Mouse (Mus musculus): ENCODE results near the gene Zfyve16. TPM values are rescaled to one million over a fixed set of nuclear protein-coding genes. Genes with fewer than 3 reads are reported as not detected.

Gene Zfyve16
- 0.32 and 0.55 TPM in 2 replicates for polyA plus RNA-seq (2012; rRNA removed)

DNA sequence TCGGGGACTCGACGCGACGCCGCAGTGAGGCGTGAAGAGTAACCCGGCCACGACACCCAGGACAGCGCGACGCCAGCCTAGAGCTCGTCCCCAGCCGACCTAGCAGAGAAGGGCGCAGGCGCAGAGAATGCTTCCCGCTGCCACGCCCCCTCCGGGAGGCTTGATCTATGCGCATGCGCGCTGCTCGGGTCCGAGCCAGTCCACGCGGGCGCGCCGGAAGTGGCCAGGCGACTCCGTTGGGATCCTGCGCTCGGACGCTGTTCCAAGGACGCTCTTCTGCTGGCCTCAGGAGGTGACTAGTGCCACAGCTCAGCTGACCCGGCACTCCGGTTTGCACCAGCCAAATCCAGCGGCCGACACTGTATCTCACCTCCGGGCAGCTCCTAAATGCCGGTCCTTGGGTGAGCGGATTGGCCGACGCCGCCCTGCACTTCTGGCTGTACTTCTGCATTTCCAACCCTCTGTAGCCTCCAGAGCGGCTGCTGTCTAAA lies at the start of gene Zfyve16:
TSS of gene Zfyve16 (minus strand) at position 148 of the 491 bp plus-strand sequence.
- Histone ChIP-seq H3K36me3 (ENCODE audit: control insufficient read depth, insufficient read depth, low read length) (no peaks in the 10 kb centered on the region; the same call in 1 of the 2 replicates), H3K4me1 (ENCODE audit: control insufficient read depth, insufficient read depth, insufficient read length, low read length) (0 out of 2 replicates have a peak, but pooled peaks cover 2% of the 10 kb centered on the region), H3K27ac (ENCODE audit: insufficient read depth, low read depth, low read length) (peak within 1 kb of the TSS; percentile 82), H3K4me3 (ENCODE audit: low read depth, low read length) (peak within 1 kb of the TSS; percentile 79), H3K27me3 (ENCODE audit: control insufficient read depth, insufficient read depth, low read length) (no peaks in the 10 kb centered on the region)
- under 1% methylated on average over 46 of the region's 46 CpGs for WGBS
- TF ChIP-seq CTCF (IDR thresholded peaks at IDR 0.05; ENCODE audit: extremely low read depth, insufficient read length, insufficient replicate concordance, low read depth, low read length): no peak
- peak; percentile 81 for TF ChIP-seq POLR2A (IDR thresholded peaks at IDR 0.05; ENCODE audit: low read depth, low read length)

GRCm38 (mm10) chr13:92578210-92578609 lies 47.5 kb upstream of the Zfyve16 start:
- 82% methylated on average over 4 of the region's 4 CpGs for WGBS
- Histone ChIP-seq H3K27me3 (ENCODE audit: control insufficient read depth, insufficient read depth, low read length) (no peaks in the 10 kb centered on the region), H3K4me3 (ENCODE audit: low read depth, low read length) (no peak overlapping the region), H3K36me3 (ENCODE audit: control insufficient read depth, insufficient read depth, low read length) (no peaks in the 10 kb centered on the region), H3K27ac (ENCODE audit: insufficient read depth, low read depth, low read length) (no peak overlapping the region), H3K4me1 (ENCODE audit: control insufficient read depth, insufficient read depth, insufficient read length, low read length) (no peaks in the 10 kb centered on the region; the same call in 1 of the 2 replicates)
- TF ChIP-seq POLR2A (IDR thresholded peaks at IDR 0.05; ENCODE audit: low read depth, low read length) (no peak), CTCF (IDR thresholded peaks at IDR 0.05; ENCODE audit: extremely low read depth, insufficient read length, insufficient replicate concordance, low read depth, low read length) (no peak)

DNA sequence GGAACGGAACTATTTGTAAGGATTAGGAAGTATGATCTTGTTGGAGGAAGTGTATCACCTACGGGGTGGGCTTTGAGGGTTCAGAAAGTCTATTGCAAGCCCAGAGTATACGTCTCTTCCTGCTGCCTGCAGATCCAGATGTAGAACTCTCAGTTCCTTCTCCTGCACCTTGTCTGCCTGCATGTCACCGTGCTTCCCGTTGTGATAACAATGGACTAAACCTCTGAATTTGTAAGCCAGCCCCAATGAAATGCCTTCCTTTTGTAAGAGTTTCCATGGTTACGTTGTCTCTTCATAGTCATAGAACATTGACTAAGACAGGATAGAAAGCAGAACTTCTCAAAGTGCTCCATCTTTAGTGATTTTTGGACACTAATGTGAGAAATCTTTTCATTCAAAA lies 46.0 kb upstream of the Zfyve16 start:
- no peak overlapping the region for H3K27ac ChIP-seq (ENCODE audit: insufficient read depth, low read depth, low read length)
- no peaks in the 10 kb centered on the region; the same call in 1 of the 2 replicates for H3K4me1 ChIP-seq (ENCODE audit: control insufficient read depth, insufficient read depth, insufficient read length, low read length)
- no peaks in the 10 kb centered on the region for H3K36me3 ChIP-seq (ENCODE audit: control insufficient read depth, insufficient read depth, low read length)
- no peak overlapping the region for H3K4me3 ChIP-seq (ENCODE audit: low read depth, low read length)
- H3K27me3 ChIP-seq (ENCODE audit: control insufficient read depth, insufficient read depth, low read length): no peaks in the 10 kb centered on the region
- 47% methylated on average over 6 of the region's 6 CpGs for whole genome bisulfite sequencing
- TF ChIP-seq POLR2A (IDR thresholded peaks at IDR 0.05; ENCODE audit: low read depth, low read length): no peak
- no peak for TF ChIP-seq CTCF (IDR thresholded peaks at IDR 0.05; ENCODE audit: extremely low read depth, insufficient read length, insufficient replicate concordance, low read depth, low read length)

GRCm38 (mm10) chr13:92576072-92576471 lies 45.4 kb upstream of the Zfyve16 start, which contains the start of gene Spz1:
Gene Spz1 (minus strand): TSS chr13:92576172.
- TF ChIP-seq POLR2A (IDR thresholded peaks at IDR 0.05; ENCODE audit: low read depth, low read length): no peak
- TF ChIP-seq CTCF (IDR thresholded peaks at IDR 0.05; ENCODE audit: extremely low read depth, insufficient read length, insufficient replicate concordance, low read depth, low read length): no peak
- H3K4me3 ChIP-seq (ENCODE audit: low read depth, low read length): no peak within 1 kb of the TSS
- H3K27ac ChIP-seq (ENCODE audit: insufficient read depth, low read depth, low read length): no peak within 1 kb of the TSS
- H3K36me3 ChIP-seq (ENCODE audit: control insufficient read depth, insufficient read depth, low read length): no peaks in the 10 kb centered on the region
- no peaks in the 10 kb centered on the region; the same call in 1 of the 2 replicates for H3K4me1 ChIP-seq (ENCODE audit: control insufficient read depth, insufficient read depth, insufficient read length, low read length)
- no peaks in the 10 kb centered on the region for H3K27me3 ChIP-seq (ENCODE audit: control insufficient read depth, insufficient read depth, low read length)

GRCm38 (mm10) chr13:92559429-92559828 lies 28.8 kb upstream of the Zfyve16 start:
- H3K4me3 ChIP-seq (ENCODE audit: low read depth, low read length): no peak overlapping the region
- WGBS: 84% methylated on average over 5 of the region's 5 CpGs
- H3K36me3 ChIP-seq (ENCODE audit: control insufficient read depth, insufficient read depth, low read length): no peaks in the 10 kb centered on the region
- TF ChIP-seq CTCF (IDR thresholded peaks at IDR 0.05; ENCODE audit: extremely low read depth, insufficient read length, insufficient replicate concordance, low read depth, low read length): no peak
- TF ChIP-seq POLR2A (IDR thresholded peaks at IDR 0.05; ENCODE audit: low read depth, low read length): no peak
- no peaks in the 10 kb centered on the region for H3K4me1 ChIP-seq (ENCODE audit: control insufficient read depth, insufficient read depth, insufficient read length, low read length)
- H3K27ac ChIP-seq (ENCODE audit: insufficient read depth, low read depth, low read length): no peak overlapping the region
- H3K27me3 ChIP-seq (ENCODE audit: control insufficient read depth, insufficient read depth, low read length): no peaks in the 10 kb centered on the region

GRCm38 (mm10) chr13:92557229-92557628 lies 26.6 kb upstream of the Zfyve16 start:
- no peaks in the 10 kb centered on the region for H3K27me3 ChIP-seq (ENCODE audit: control insufficient read depth, insufficient read depth, low read length)
- TF ChIP-seq POLR2A (IDR thresholded peaks at IDR 0.05; ENCODE audit: low read depth, low read length) (no peak), CTCF (IDR thresholded peaks at IDR 0.05; ENCODE audit: extremely low read depth, insufficient read length, insufficient replicate concordance, low read depth, low read length) (no peak)
- H3K27ac ChIP-seq (ENCODE audit: insufficient read depth, low read depth, low read length): no peak overlapping the region
- H3K4me1 ChIP-seq (ENCODE audit: control insufficient read depth, insufficient read depth, insufficient read length, low read length): no peaks in the 10 kb centered on the region
- no peaks in the 10 kb centered on the region for H3K36me3 ChIP-seq (ENCODE audit: control insufficient read depth, insufficient read depth, low read length)
- 56% methylated on average over 2 of the region's 2 CpGs for WGBS
- H3K4me3 ChIP-seq (ENCODE audit: low read depth, low read length): no peak overlapping the region

DNA sequence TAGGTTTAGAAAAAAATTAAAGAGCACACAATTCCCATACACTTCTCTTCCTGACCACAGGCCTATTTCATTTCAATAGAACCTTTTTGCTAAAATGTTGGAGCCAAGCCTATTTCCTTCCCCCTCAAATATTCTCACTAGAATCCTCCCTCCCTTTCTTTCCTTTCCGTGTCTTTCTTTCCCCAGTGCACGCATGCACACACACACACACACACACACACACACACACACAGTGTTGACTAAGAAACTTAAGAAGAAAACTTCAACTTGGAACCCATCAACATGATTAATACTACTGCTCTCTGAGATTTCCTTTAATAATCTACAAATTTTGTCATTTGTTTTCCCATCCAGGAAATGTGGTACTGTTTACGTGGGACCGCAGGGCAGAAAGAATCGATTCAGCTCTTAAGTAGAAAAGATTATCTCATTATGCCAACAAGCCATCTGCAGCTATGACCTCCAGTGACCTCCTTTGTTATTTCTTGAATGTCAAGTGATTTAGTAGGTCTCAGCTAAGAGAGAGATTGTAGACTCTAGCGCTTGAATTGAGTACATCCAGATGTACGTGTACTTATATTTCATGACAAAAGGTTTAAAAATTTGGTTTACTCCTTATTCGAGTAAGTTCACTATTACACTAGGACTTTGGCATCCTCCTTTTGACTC lies 25.9 kb upstream of the Zfyve16 start:
- H3K36me3 ChIP-seq (ENCODE audit: control insufficient read depth, insufficient read depth, low read length): no peaks in the 10 kb centered on the region
- no peak for TF ChIP-seq CTCF (IDR thresholded peaks at IDR 0.05; ENCODE audit: extremely low read depth, insufficient read length, insufficient replicate concordance, low read depth, low read length)
- TF ChIP-seq POLR2A (IDR thresholded peaks at IDR 0.05; ENCODE audit: low read depth, low read length): no peak
- WGBS: 43% methylated on average over 8 of the region's 8 CpGs

More for the DNA sequence above, 25.9 kb upstream of the Zfyve16 start:
- Histone ChIP-seq H3K27me3 (ENCODE audit: control insufficient read depth, insufficient read depth, low read length) (no peaks in the 10 kb centered on the region), H3K27ac (ENCODE audit: insufficient read depth, low read depth, low read length) (no peak overlapping the region), H3K4me1 (ENCODE audit: control insufficient read depth, insufficient read depth, insufficient read length, low read length) (no peaks in the 10 kb centered on the region), H3K4me3 (ENCODE audit: low read depth, low read length) (no peak overlapping the region)

Measured in small intestine, adult 2 months (tissue).